9 mouse cellular contexts compared by ENCODE assay signal in the genomic region with DNA sequence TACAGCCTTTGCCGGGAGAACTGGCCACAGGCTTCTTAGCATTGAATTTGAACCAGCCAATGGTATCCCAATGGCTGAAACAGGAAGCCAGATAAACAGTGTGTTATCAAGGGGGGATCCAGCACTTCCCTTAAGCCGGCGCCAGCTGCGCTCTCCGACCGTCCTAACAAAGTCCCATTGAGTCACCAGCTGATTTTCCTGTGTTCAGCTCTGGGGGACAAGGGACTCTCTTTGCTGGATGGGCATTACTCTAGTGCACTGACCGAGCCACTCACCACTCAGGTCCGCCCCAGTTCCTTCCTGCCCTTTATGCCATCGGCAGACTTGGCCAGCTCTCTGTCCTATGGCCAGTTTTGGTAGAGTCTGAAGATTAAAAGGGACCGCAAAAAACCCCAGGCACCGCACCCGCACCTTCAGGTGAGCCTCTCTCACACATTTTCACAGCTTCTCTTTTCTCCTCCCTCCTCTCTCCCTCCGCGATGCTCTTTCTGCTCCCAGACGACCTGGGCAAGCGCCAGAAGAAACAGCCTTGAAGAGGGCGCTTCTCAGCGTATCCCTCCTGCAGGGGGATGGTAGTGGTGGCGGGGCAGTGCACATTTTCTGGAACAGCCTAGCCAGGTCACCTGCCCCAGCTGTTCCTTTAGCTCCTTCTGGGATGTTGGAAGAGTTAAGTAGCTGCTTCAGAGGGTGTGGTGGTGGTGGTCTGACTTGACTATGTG. TPM values are rescaled to one million over a fixed set of nuclear protein-coding genes. Genes with fewer than 3 reads are reported as not detected.
A peak's percentile ranks its signal among the peaks of the same experiment; 100 is the strongest.
DNase-seq lines count a peak whose midpoint lies in the region; ATAC-seq lines count a peak whose summit lies in the region.
"Had no signal": no experiment of that assay in that cellular context is flagged by ENCODE, and none has a peak within 500 bp of the region (broad histone marks: within the 10 kb centered on the region; RNA-seq: fewer than 3 reads in every experiment).

No protein-coding gene starts in this region.

- peak overlapping the region; percentile 67 for H3K4me3 ChIP-seq in kidney, embryonic 14.5 days (ENCODE audit: low read length)
- peak overlapping the region; percentile 68 for H3K4me3 ChIP-seq in stomach, embryonic 14.5 days (ENCODE audit: low read depth, low read length)

- ATAC-seq in kidney, embryonic 14.5 days (ENCODE audit: low FRiP score, low TSS enrichment), result peak; percentile 25; the same call in 1 of the 2 replicates
- ATAC-seq in stomach, embryonic 14.5 days (ENCODE audit: insufficient number of reproducible peaks, insufficient read depth, low FRiP score, low read depth), result no peak

- WGBS in kidney, embryonic 14.5 days, result 1% methylated on average over 19 of the region's 19 CpGs
- WGBS in stomach, embryonic 14.5 days, result under 1% methylated on average over 19 of the region's 19 CpGs

- H3K9me3 ChIP-seq in kidney, embryonic 14.5 days (ENCODE audit: control insufficient read depth, low read length), result no peaks in the 10 kb centered on the region
- no peaks in the 10 kb centered on the region for H3K9me3 ChIP-seq in stomach, embryonic 14.5 days (ENCODE audit: control insufficient read depth, low read depth, low read length)

- H3K4me2 ChIP-seq in kidney, embryonic 14.5 days (replicated peaks; ENCODE audit: low read depth, low read length), result peak overlapping the region; percentile 78
- H3K4me2 ChIP-seq in stomach, embryonic 14.5 days (replicated peaks; ENCODE audit: low read depth, low read length), result peak overlapping the region; percentile 74

- peak; percentile 32 to 51 for DNase-seq in cerebellum, postnatal 25 days
- no peak for DNase-seq in cerebellum, adult 11 months
- DNase-seq in brain, adult 2 months (ENCODE audit: low read depth, low spot score), result peak; percentile 69
- DNase-seq in heart, adult 9 months (ENCODE audit: low spot score in 2 of 2), result peak; percentile 73 to 79
- DNase-seq in lung, postnatal 10 days, result peak; percentile 72
- no peak for DNase-seq in left cerebral cortex, adult 11 months (ENCODE audit: low spot score)

- no peaks in the 10 kb centered on the region for H3K27me3 ChIP-seq in kidney, embryonic 14.5 days (ENCODE audit: control insufficient read depth, insufficient read depth, low read length)
- H3K27me3 ChIP-seq in stomach, embryonic 14.5 days (ENCODE audit: control insufficient read depth, insufficient read depth, low read length), result no peaks in the 10 kb centered on the region
- H3K27me3 ChIP-seq: Patski had no signal

- peak overlapping the region; percentile 37; the same call in 1 of the 2 replicates for H3K27ac ChIP-seq in kidney, embryonic 14.5 days (ENCODE audit: low read depth, low read length)
- peak overlapping the region; percentile 66; the same call in 1 of the 2 replicates for H3K27ac ChIP-seq in stomach, embryonic 14.5 days (ENCODE audit: low read length)

- H3K4me1 ChIP-seq in kidney, embryonic 14.5 days (ENCODE audit: control insufficient read depth, insufficient read depth, low read length), result peaks cover 22% of the 10 kb centered on the region
- peaks cover 34% of the 10 kb centered on the region for H3K4me1 ChIP-seq in stomach, embryonic 14.5 days (ENCODE audit: control insufficient read depth, insufficient read depth, low read length)

- H3K36me3 ChIP-seq in kidney, embryonic 14.5 days (ENCODE audit: control insufficient read depth, insufficient read depth, low read length), result no peaks in the 10 kb centered on the region
- H3K36me3 ChIP-seq in stomach, embryonic 14.5 days (ENCODE audit: control insufficient read depth, insufficient read depth, low read length), result no peaks in the 10 kb centered on the region

- peak overlapping the region; percentile 84 for H3K9ac ChIP-seq in kidney, embryonic 14.5 days (ENCODE audit: low read depth, low read length)
- H3K9ac ChIP-seq in stomach, embryonic 14.5 days (replicated peaks; ENCODE audit: low read depth, low read length), result peak overlapping the region; percentile 34; the same call in 1 of the 2 replicates

RNA-seq across cellular contexts. Expression of a gene that starts 32.9 kb away (rescaled TPM):
- 109 and 114 TPM in 2 replicates for polyA plus RNA-seq in kidney, embryonic 14.5 days (2014; fragmentation: Nextera tagmentation; extraction: Ambion mirVana)
- polyA plus RNA-seq in stomach, embryonic 14.5 days (2014; fragmentation: Nextera tagmentation; extraction: Ambion mirVana), result 232 and 265 TPM in 2 replicates

Comparison
In these comparisons a context has a peak if more than half of its experiments do, and no peak if none do; other contexts are left out.
1. DNase-seq: peak in cerebellum, postnatal 25 days (2 of 2), brain, adult 2 months (single experiment), heart, adult 9 months (2 of 2) and lung, postnatal 10 days (single experiment); none in cerebellum, adult 11 months (single experiment) and left cerebral cortex, adult 11 months (single experiment).